8 mouse cellular contexts compared by ENCODE assay signal in the genomic region with DNA sequence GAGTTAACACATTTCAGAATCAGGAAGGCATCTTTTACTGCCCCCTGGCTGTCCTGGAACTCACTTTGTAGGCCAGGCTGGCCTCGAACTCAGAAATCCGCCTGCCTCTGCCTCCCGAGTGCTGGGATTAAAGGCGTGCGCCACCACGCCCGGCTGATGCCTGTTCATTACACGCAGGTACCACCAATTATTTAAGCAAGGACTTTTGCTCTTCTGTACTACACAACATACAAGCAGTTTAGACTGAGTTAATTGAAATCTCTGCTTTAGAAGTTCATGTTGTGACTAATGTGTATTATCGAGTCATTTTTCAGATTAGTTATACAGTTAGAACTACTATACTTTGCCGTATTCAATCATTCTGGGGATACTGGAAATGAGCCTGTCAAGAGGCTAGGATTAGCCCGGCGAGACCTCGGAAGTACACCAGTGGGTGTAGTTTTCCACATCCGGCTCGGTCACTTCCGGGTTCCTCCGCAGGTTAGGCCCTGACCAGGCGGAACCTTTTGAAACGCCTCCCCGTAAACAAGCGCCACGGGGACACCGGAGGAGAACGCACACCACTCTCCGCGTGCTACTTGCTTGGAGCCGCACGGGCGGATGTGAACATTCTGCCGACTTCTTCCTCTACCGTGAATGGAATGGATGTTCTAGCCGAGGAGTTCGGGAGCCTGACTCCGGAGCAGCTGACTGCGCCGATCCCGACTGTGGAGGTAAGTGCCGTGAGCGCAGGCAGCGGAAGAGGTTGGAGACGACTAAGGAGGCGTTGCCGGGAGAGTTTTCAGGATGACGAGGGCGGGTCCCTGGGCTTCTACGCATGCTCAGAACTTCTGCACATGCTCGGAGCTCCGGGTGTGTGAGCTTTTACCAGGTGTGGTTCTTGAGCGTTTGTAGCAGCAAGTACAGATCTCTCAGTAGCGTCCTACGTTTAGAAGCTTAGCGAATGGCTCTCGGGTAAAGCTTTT. TPM values are rescaled to one million over a fixed set of nuclear protein-coding genes. Genes with fewer than 3 reads are reported as not detected.
DNase-seq lines count a peak whose midpoint lies in the region; ATAC-seq lines count a peak whose summit lies in the region.

A gene (plus strand): TSS at position 467 of the 965 bp plus-strand sequence.

- peak; percentile 97 for ATAC-seq in megakaryocyte progenitor cell, adult 5-6 weeks (replicated peaks; ENCODE audit: poor library complexity)

- peak; percentile 97 for DNase-seq in adipocyte (ENCODE audit: low spot score)
- DNase-seq in embryo, embryonic 10 days (ENCODE audit: low spot score): peak; percentile 94
- DNase-seq in gastrocnemius, postnatal 10 days: peak; percentile 88
- DNase-seq in induced T-regulatory cell, adult 2 months (ENCODE audit: low read depth): peak; percentile 95
- peak; percentile 87 to 96 for DNase-seq in left cerebral cortex, adult 9 months (ENCODE audit: low spot score in 2 of 2)
- peak; percentile 89 for DNase-seq in right cerebral cortex, postnatal 14 days
- DNase-seq in urinary bladder, postnatal 36 days (ENCODE audit: low spot score in 2 of 2): peak; percentile 93 to 95

RNA-seq across cellular contexts. Expression of the gene that starts here (rescaled TPM):
- 10 to 100 TPM; 14.6 to 15.7 TPM for total RNA-seq in gastrocnemius, postnatal 10 days (2021)
- 23.9 and 29.3 TPM in 2 replicates for total RNA-seq in megakaryocyte progenitor cell, adult 5-6 weeks (2015)
- 29.4 and 45.9 TPM in 2 replicates for total RNA-seq in megakaryocyte progenitor cell, adult 5-6 weeks (2017)

Comparison
In these comparisons a context has a peak if more than half of its experiments do, and no peak if none do; other contexts are left out.
1. Peak in every context shown above with its lines: DNase-seq and ATAC-seq.